Mouse (Mus musculus): Measurements from ENCODE around the gene Tmem181a.
A peak's percentile ranks its signal among the peaks of the same experiment; 100 is the strongest.
"Not testable (repeated sequence)": the region's sequence is repeated elsewhere in the genome, so short reads cannot be mapped to it uniquely, and the experiment has no call there.

Gene Tmem181a

GRCm38 (mm10) chr17:6256400-6257069 lies at the start of gene Tmem181a:
Gene Tmem181a, plus strand, starts transcription at chr17:6256860.
- not testable (repeated sequence) for DNase-seq

GRCm38 (mm10) chr17:6211721-6212120 lies 44.9 kb upstream of the Tmem181a start:
- DNase-seq, result no peak

- DNase-seq, result no peak
These were observed 41.0 kb upstream of the Tmem181a start for GRCm38 (mm10) chr17:6215640-6216039.

- no peak for DNase-seq
These were observed 40.1 kb upstream of the Tmem181a start for GRCm38 (mm10) chr17:6216514-6216913.

GRCm38 (mm10) chr17:6232633-6233032 lies 24.0 kb upstream of the Tmem181a start:
- not testable (repeated sequence) for DNase-seq

GRCm38 (mm10) chr17:6251298-6251697 lies 5.4 kb upstream of the Tmem181a start:
- not testable (repeated sequence) for DNase-seq

GRCm38 (mm10) chr17:6257070-6257456 lies 403 bp downstream of the Tmem181a start:
- not testable (repeated sequence) for DNase-seq

GRCm38 (mm10) chr17:6269876-6270831 lies 13.5 kb downstream of the Tmem181a start:
- peak in 1 of 2 experiments; percentile 25 for DNase-seq

- not testable (repeated sequence) for DNase-seq
These were observed 14.2 kb downstream of the Tmem181a start for GRCm38 (mm10) chr17:6270840-6271239.

- not testable (repeated sequence) for DNase-seq
These were observed 15.3 kb downstream of the Tmem181a start for GRCm38 (mm10) chr17:6271970-6272369.

- DNase-seq, result not testable (repeated sequence)
These were observed 18.0 kb downstream of the Tmem181a start for GRCm38 (mm10) chr17:6274693-6275092.

- peak; percentile 44 to 68 for DNase-seq
These were observed 22.5 kb downstream of the Tmem181a start for GRCm38 (mm10) chr17:6279205-6279604.

GRCm38 (mm10) chr17:6279772-6280171 lies 23.1 kb downstream of the Tmem181a start:
- DNase-seq, result not testable (repeated sequence)

GRCm38 (mm10) chr17:6280513-6280912 lies 23.9 kb downstream of the Tmem181a start:
- DNase-seq, result not testable (repeated sequence)

- DNase-seq, result not testable (repeated sequence)
These were observed 26.5 kb downstream of the Tmem181a start for GRCm38 (mm10) chr17:6283137-6283536.

- DNase-seq, result not testable (repeated sequence)
These were observed 29.5 kb downstream of the Tmem181a start for GRCm38 (mm10) chr17:6286169-6286568.

- DNase-seq, result not testable (repeated sequence)
These were observed 32.4 kb downstream of the Tmem181a start for GRCm38 (mm10) chr17:6289045-6289444.

- DNase-seq, result not testable (repeated sequence)
These were observed 37.2 kb downstream of the Tmem181a start for GRCm38 (mm10) chr17:6293882-6294281.

- DNase-seq, result not testable (repeated sequence)
These were observed 40.6 kb downstream of the Tmem181a start for GRCm38 (mm10) chr17:6297060-6297795.

GRCm38 (mm10) chr17:6300190-6300863 lies 43.7 kb downstream of the Tmem181a start:
- not testable (repeated sequence) for DNase-seq

GRCm38 (mm10) chr17:6304891-6305290 lies 48.2 kb downstream of the Tmem181a start:
- not testable (repeated sequence) for DNase-seq

GRCm38 (mm10) chr17:6305656-6306270 lies 49.1 kb downstream of the Tmem181a start:
- not testable (repeated sequence) for DNase-seq

All from lung, adult 18-20 months (tissue).